Mouse (Mus musculus): Measurements from ENCODE around the gene Clrn2. TPM values are rescaled to one million over a fixed set of nuclear protein-coding genes. Genes with fewer than 3 reads are reported as not detected.

Clrn2 gene
- total RNA-seq, 1 experiment from 2014 or later: not detected

DNA sequence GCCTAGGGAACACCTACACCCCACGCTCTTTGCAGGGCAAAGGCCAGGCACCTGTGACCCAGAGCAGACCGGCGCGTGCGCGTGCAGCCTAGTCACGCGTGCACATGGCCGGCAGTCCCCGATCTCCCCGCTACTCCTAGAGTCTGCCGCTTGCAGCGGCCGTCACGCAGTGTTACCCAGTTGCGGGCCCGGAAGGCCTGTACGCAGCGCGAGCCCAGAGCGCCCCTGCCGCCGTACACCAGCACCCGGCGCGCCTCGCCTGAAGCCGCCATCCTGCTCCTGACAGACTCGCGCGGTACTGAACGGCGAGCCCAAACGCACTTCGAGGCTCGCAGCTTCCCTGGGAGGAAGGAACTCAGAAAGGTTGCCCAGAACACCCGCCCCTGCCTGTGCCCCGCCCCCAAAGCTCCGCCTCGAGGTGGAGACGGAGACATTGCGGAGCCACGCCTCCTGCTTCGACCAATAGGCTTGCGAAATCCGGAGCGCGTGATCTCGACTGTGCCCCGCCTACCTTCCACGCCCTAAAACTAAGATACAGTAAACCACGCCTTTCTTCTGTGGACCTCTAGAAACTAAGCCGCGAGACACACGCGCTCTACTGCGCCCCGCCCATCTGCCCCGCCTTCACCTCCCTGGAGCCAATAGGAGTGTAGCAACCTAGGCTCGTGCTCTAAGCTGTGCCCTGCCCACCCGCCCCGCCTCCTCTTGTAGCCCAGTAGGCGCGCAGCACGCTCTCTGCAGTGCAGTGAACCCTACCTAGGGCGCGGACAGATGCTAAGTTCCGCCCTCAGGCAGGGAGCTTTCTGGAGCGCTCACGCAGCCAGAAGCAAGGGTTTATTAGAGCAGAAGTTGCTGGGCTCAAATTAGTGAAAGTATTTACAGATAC is 3.5 kb upstream of the Clrn2 start, which contains the start of gene Qdpr:
Gene Qdpr (minus strand): TSS at position 406 of the 886 bp plus-strand sequence.
- ATAC-seq (replicated peaks; ENCODE audit: low read depth, poor library complexity, severe bottlenecking): peak; percentile 92

DNA sequence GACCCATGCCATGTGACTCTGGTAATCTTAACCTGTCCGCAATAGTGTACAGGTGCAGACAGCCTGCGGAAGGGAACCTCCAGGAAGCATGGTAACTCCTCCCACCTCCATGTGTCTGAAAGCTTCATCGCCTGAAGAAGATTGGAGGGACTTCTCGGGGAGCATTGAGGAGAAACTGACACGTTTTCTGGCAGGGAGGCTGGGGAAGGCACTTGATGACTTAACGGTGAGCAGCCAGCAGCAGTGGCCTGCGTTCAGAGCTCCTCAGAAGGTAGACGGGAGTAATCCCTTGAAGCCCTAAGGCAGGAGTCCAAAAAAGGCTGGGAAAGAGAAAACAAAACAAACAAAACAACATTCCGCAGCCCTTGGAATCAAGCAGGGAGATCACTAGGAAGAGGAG is 905 bp downstream of the Clrn2 start:
- ATAC-seq (replicated peaks; ENCODE audit: low read depth, poor library complexity, severe bottlenecking): no peak

DNA sequence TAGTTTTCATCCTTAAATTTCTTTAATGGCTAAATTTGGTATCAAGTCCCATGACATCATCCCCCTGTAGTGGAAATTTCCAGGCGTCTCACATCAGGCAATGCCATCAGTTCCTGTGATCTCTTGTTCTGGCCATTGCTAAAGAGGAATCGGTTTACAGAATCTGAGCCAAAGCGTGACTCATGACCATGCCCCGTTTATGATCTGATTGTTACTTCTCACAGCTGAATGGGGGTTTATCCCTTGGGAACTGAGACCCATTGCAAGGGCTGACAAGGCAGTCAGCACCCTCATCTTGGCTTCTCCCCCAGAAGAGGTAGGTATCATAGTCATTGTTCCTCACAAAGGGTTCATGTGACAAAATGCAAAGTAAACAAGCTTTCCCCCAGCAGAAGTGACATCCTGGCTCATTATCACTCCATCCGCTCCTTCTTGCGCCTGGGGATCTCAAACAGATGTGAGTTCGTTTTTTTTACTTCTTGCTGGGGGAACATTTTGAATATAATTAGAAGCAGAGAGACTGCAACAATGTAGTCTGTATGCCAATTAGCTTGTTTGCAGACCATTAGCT is 19.4 kb downstream of the Clrn2 start:
- ATAC-seq (replicated peaks; ENCODE audit: low read depth, poor library complexity, severe bottlenecking): no peak

DNA sequence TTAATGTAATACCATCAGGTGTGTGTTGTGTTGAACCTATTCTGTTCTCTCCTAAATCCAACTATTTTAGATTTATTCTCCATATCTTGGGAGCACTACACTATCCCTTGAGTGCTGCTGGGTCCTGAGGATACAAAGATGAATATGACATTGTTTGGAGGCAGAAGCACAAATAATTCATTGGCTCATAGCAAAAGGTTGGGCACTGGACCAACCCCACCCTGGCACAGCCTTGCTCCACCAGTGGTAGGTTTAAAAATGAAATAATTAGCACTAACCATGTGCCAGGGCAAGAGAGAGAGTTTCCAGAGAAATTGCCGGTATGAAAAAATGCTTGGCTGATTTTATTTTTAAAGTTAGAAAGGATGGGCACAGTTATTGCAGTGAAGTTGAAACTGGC is 20.0 kb downstream of the Clrn2 start:
- ATAC-seq (replicated peaks; ENCODE audit: low read depth, poor library complexity, severe bottlenecking): no peak

DNA sequence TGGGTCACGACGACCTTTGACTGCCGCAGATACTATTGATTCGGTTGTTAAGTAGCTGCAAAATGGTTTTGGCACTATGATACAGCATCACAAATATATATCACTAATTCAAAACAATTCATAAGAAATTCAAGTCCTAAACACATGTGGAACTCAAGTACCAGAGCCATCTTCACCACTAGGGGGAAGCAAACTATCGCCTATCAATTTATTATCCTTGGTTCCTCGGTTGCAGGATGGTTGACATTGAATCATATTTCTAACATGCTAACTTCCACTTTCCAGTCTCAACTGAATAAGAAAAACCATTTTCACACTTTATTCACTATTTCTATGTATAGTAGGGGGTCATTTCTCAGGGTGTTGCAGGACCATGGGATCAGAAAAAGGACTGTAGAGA is 20.7 kb downstream of the Clrn2 start:
- peak; percentile 97 for ATAC-seq (replicated peaks; ENCODE audit: low read depth, poor library complexity, severe bottlenecking)

DNA sequence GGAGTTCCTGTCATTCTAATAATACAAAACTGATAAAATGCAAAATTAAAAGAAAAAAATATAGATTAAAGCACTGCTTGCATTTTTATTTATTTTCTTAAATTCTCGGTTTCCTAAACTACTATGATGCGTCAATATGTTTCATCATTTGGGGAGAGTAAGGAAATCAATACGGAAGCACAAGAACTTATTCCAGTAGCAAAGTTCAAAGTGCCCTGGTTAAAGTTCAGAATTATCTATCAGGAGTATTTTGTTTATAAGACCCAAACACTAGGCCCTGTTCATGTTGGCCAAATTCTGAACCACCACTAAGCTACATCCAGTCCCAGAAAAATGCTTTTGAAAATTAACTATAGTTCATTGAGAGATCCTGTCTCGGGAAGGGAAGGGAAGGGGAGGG is 21.2 kb downstream of the Clrn2 start:
- ATAC-seq (replicated peaks; ENCODE audit: low read depth, poor library complexity, severe bottlenecking): no peak

DNA sequence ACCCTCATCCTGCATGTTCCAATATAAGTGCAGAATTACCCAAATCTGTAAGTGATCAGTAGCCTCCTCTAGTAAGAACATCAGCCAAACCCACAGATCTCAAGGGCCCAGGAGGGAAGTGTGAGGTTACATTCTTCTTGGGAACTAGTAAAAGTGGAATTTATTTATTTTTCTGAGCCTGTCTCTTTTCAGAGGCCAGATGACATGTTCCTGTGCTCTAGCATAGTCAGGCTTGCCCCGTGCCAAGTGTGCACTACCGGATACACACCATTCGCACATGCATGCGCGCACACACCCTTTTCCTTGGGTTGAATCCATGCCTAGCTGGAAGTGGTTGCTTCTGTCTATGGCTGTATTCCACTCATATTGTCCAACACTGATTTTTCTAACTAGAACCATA is 22.2 kb downstream of the Clrn2 start:
- no peak for ATAC-seq (replicated peaks; ENCODE audit: low read depth, poor library complexity, severe bottlenecking)

DNA sequence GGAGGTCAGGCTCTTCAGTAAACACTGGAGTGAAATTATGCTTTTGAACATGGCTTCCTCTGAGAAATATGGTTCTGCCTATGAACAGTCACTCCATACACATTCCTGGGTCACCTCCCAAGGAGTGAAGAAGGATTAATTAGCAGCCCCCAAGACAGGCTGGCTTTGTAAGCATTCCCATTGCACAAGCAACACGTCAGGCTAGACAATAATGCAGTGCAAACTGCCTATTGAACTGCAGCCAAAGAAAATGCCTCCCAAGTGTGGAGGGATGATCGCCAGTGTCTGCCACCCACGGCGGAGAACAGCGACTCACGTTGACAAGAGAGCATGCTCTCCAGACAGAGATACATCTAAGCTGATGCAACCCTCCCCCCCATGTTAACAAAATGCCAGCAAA is 22.7 kb downstream of the Clrn2 start:
- ATAC-seq (replicated peaks; ENCODE audit: low read depth, poor library complexity, severe bottlenecking): no peak

DNA sequence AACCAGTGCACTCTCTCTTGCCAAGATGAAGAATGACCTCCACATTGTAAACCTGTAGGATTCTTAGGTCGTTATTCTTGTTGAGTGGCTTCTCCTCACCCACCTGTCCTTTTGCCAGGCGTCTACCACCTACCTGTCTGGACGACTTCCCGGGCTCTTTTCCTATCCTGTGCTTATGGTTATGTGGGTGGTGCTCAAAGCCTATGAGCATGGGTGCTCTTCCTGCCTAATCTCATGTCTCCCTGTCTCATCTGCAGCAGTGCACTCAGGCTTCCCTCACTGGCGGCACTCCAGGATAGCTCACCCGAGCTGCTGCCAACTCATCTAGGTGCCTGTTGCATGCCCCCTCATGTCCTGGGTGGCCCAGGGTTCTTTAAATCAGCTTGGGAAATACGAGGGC is 24.1 kb downstream of the Clrn2 start:
- ATAC-seq (replicated peaks; ENCODE audit: low read depth, poor library complexity, severe bottlenecking): no peak

DNA sequence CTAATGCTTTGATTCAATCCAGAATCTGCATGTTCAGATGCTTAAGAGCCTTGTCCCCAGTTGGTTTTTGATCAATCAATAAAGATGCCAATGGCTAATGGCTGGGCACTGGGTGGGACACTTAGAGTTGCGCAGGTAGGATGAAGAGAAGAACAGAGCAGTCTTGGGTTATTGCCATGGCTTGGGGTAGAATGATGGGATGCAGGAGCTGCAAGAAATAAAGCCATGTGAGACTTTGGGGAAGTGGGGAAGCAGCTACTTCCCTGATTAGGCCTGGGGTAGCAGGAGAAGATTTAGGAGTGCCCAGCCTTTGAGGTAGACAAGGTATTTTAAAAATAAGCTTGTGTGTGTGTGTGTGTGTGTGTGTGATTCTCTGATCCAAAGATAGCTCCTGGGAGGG is 26.5 kb downstream of the Clrn2 start:
- no peak for ATAC-seq (replicated peaks; ENCODE audit: low read depth, poor library complexity, severe bottlenecking)

DNA sequence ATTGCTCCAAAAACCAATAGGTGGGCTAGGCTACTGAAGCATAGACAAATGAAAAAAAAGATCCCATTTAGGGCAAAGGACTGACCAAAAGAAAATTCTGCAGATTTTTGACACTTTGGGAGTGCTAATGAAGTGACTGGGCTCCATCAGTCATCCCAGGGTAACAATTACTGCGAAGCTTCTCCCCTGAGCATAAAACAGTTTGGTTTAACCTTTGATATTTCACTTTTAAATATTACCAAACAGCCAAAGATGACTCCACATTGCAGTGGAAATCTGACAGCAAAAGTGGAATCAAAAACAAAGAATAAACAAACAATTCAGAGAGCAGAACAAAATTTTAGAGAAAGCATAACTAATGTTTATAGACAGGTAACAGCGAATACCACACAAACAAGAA is 27.6 kb downstream of the Clrn2 start:
- no peak for ATAC-seq (replicated peaks; ENCODE audit: low read depth, poor library complexity, severe bottlenecking)

DNA sequence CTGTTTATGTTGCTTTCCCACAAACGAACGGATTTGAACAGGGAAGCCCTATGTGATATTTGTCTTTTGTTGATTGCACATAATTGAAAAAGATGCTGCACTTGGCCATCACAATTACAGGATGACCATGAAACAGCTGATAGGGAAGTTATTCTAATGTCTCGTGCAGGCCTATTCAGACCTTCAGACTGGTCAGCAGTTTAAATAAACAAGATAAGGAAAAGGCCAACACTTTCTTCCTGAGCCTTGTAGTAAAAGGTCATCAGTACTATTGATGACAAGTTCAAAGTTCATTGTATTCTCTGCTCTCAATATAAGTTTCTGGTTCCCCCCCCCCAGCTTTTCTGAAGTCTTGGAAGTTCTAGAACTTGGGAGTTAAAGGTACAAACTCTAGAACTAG is 29.1 kb downstream of the Clrn2 start:
- ATAC-seq (replicated peaks; ENCODE audit: low read depth, poor library complexity, severe bottlenecking): no peak

DNA sequence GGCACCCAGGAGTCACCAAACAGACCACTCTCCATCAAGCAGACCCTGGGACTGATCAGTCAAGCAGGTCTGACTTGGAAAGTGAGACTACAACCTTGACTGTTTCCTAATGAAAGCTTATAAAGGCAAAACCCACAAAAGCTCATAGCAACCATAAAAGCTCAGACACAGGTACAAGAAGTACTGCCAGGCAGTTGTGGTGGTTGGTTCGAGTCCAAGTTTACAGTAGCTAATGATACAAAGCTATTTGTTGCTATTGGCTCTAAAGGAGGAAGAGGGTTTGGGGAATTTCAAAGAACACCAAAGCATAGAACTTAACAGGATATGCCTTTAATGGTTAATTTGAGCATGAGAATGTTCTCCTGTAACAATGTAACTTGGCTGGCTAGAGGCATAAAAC is 30.1 kb downstream of the Clrn2 start:
- no peak for ATAC-seq (replicated peaks; ENCODE audit: low read depth, poor library complexity, severe bottlenecking)

DNA sequence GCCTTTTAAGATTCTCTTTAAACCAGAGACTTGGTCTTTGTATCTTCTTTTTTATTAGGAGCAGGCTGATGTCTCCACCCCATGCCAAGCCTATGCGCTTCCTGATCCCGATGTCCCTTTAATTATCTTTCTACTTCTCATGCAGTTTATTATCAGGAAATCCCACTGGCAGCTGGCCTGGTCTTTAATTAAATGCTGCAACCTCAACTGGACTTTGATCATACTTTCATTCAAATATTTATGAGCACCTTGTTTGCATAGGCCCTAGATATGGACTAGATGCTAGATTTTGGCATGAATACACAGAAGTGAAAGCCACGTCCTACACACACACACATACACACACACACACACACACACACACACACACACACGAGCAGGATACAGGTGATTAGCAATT is 38.2 kb downstream of the Clrn2 start:
- no peak for ATAC-seq (replicated peaks; ENCODE audit: low read depth, poor library complexity, severe bottlenecking)

DNA sequence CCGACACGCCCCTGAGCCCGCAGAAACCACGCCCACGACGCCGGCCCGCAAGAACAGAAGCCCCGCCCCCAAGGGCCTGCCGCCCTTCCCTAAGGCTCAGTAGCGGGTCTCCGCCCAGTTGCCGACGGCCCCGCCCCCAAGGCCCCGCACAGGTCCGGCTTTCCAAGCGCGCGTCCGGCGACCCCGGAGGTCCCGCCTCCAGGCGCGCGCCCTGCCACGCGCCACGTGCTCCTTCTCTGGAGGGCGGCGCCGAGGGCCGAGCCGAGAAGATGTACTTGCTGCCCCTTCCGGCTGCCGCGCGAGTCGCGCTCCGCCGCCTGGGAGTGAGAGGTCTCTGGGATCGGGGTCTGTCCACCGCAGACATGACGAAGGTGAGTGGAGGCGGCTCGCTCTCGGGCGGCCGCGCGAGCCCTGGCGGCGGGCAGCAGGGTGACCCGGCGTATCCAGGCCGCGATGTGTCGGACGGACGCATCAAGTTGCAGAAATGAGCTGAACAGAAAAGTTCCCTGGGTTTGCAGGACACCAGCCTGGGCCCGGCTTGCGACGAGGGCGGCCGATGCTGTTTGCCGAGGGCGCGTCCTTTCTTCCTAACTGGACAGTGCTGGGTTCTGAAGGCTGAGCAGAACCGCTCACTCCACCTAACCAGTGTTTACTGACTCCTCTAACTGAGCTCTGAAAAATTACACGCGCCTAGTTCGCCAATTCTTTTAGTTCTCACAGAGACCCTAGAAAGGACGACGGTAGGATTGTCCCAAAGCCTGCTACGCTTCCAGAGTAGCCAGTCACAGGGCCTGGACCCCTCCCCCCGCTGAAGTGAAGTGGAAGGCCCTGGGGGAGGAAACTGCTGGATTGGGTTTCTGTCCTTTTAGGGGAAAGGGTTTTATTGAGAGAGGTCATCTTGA is 39.9 kb downstream of the Clrn2 start, which contains the start of gene Lap3:
Gene Lap3 (plus strand): TSS at position 184 of the 902 bp plus-strand sequence.
- peak; percentile 93 for ATAC-seq (replicated peaks; ENCODE audit: low read depth, poor library complexity, severe bottlenecking)

DNA sequence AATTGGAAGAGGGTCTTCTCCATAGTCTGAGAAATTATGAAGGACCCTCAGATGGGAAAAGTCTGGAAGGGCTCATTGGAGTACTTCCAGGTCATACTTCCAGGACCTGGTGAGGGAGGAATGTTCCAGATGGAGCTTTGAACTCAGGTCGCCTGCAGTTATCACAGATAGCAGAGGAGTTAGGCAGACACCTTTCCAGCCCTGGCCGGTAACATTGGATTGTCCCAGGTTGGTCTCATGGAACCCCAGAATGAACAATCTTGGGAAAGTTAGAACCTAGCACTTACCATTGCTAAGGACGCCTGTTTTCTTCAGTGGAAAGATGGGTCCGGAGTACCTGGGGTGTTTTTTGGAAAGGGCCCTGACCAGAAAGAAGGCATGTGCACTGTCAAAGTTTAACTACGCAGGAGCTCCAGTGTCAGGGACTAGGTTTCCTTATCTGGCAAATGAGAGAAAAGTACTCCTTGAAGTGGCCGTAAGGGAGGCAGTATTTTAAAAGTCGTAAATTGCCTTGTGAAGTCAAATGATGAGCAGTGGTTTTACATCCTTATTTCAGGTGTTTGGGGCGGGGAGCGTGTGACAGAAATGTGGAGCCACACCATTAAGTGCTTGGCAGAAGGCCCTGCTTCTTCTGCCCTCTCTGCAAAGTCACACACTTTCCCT is 40.7 kb downstream of the Clrn2 start:
- no peak for ATAC-seq (replicated peaks; ENCODE audit: low read depth, poor library complexity, severe bottlenecking)

DNA sequence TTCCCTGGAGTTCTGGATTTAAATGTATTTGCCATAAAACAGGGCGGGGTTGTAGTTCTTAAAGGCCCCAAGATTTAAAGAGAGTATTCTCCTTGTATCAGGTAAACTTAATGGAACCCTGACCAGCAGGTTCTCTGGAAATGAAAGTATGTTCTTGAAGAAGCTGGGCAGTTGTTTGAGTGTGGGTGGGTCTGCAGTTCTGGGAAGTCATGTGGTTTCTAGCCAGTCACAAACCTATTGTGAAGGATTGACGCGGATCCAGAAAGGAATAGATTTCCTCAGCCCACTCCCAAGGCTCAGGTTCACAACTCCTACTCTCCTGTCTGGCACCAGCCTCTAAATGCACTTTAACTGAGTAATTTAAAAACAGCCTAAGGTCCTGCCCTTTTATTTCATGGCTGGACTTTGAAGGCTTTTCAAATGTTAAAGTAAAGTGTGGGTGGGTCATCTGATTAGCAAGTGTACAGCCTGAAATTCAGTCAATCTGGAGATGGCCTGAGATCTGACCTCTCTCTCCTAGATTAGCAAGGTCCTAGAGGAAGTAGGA is 42.0 kb downstream of the Clrn2 start:
- ATAC-seq (replicated peaks; ENCODE audit: low read depth, poor library complexity, severe bottlenecking): no peak

DNA sequence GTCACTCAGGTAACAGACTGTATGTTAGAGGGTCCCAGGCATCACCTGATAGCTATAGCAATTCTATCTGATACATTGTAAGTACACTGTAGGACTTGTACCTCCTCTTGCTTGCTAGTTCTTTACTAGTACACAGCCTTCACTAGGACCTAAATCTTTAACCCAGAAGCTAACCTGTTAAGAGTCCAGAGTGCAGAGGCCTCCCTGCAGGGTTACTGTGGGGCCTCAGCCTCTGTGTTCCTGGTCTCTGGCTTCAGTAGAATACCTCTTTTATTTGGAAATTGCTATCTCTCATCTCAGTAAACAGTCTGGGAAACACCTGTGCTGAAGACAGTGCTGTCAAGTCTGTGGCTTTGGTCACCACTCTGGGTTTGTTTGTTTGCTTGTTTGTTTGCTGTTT is 42.5 kb downstream of the Clrn2 start:
- no peak for ATAC-seq (replicated peaks; ENCODE audit: low read depth, poor library complexity, severe bottlenecking)

DNA sequence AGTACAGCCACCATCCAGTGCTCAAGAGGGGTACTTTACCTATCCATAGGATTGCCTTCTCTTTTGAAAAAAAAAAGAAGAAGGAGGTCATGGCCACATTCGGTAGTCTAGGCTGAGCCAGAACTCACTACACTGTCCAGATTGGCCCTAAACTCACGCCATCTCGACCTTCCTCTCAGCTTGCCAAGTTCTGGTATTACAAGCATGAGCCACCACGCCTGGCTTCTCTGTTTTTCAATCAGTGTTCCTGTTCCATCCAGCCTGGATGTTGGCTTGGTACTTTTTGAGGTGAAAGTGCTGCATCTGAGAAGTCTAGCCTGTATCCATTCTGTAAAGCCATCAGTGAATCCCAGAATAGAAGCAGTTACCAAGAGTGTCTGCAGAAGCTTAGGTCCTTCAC is 42.9 kb downstream of the Clrn2 start:
- no peak for ATAC-seq (replicated peaks; ENCODE audit: low read depth, poor library complexity, severe bottlenecking)

All from common myeloid progenitor, adult 5-6 weeks (primary cell).